Mouse (Mus musculus): ENCODE measurements at regions not wholly inside any gene's neighbourhood (a gene's known extent, or its start where the extent isn't known, plus 50 kb on each side); places are given as distances from the start of the nearest gene placed in this dataset.

DNA sequence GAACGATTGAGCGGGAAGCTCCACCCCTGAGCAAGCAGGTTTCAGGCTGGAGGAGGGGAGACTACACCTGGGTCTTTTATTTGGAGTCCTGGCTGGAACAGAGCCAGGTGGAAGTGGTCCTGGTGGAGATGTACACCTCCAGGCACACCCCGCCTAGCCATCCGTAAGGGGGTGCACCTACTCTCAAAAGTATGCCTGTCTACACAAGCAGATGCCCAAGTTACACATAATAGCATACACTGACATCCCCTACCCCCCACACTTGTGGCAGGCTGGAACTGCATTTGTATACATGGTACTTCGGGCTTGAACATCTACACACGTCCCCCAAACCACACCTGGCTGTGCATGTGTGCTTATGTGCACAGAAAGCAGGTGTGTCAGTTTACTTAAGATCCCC lies 236.8 kb upstream of the 4930535I16Rik start:
- no peak for DNase-seq (ENCODE audit: low spot score)

- no peak for DNase-seq (ENCODE audit: low spot score)
These were observed 232.1 kb upstream of the 4930535I16Rik start for GRCm38 (mm10) chr4:124149771-124150451.

DNA sequence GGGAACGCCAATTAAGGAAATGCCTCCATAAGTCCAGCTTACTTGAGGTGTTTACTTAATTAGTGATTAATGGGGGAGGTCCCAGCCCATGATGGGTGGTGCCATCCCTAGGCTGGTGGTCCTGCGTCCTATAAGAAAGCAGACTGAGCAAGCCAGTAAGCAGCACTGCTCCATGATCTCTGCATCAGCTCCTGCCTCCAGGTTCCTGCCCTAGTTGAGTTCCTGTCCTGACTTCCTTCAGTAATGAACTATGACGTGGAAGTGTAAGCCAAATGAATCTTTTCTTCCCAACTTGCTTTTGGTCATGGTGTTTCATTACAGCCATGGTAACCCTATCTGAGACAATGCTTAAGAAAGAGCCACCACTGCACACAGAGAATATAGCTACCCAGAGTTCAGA lies 231.2 kb upstream of the 4930535I16Rik start:
- no peak for DNase-seq (ENCODE audit: low spot score)

GRCm38 (mm10) chr4:124147276-124147675 lies 229.5 kb upstream of the 4930535I16Rik start:
- no peak for DNase-seq (ENCODE audit: low spot score)

DNA sequence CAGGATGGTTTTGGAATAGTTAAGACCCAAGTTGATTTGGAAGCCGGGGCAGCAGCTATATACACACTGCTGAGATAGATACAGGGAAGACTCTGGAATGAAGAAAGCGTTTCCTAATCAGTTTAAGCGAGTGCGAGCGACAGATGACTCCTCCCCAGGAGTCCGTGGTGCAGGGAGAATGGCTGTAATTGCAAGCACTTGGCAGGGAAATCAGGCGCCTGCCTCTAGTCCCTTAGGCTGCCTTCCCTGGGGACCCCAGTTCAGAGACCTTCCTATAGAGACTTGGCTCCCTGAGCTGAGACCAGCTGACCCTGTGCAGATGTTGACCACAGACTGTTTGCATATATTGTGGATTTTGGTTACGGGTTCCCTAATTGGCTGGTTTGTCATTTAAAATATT lies 228.3 kb upstream of the 4930535I16Rik start:
- DNase-seq (ENCODE audit: low spot score), result no peak

DNA sequence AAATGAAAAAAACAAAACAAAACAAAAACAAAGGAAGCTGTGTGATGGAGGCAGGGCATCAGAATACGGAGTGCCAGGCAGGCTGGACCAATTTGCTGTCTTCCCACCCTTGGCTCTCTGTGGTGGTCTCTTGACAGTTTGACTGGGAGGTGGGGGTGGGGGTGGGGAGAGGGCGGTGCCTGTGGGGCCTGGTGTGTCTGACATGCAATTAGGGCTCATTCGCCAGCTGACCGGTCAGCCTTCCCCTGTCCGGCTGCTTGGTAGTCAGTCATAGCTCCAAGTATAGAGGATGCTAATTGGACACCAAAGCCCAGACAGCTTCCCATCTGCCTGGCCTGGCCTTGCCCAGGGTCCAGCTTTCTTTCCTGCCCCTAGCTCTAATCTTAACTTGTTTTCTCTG lies 225.8 kb upstream of the 4930535I16Rik start:
- no peak for DNase-seq (ENCODE audit: low spot score)

GRCm38 (mm10) chr4:124143226-124143625 lies 225.4 kb upstream of the 4930535I16Rik start:
- DNase-seq (ENCODE audit: low spot score), result no peak

- peak; percentile 53 for DNase-seq (ENCODE audit: low spot score)
These were observed 224.3 kb upstream of the 4930535I16Rik start for GRCm38 (mm10) chr4:124142083-124142482.

DNA sequence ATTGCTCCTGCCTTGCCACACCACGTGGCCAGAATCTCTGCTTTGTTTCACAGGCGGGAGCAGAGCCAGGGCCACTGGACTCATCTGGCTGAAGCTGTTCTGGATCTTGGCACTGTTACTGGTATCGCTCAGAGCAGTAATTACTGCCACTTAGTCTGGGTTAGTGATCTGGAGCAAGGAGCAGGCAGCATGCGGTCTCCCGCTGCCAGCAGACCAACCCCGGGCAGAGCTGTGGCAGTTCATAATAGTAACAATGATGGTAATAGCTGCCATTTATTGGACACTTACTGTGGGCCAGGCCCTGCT lies 217.3 kb upstream of the 4930535I16Rik start:
- no peak for DNase-seq (ENCODE audit: low spot score)

- no peak for DNase-seq (ENCODE audit: low spot score)
These were observed 216.7 kb upstream of the 4930535I16Rik start for GRCm38 (mm10) chr4:124134341-124135164.

DNA sequence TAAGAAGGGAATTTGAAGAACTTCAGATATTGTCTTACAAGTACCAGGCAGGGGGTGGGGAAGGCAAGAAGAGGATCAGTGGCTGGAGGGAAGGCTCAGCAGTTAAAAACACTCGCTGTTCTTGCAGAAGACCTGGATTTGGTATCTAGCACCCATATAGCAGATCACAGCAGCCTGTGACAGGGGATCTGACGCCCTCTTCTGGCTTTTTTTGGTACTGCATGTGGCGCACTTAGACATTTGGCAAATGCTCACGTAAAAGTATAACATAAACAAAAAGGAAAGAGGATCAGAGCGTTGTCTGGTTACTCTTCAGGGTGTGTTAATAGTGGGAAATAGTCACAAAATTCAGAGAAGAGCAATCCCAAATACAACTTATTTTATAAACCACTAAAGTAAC lies 213.1 kb upstream of the 4930535I16Rik start:
- no peak for DNase-seq (ENCODE audit: low spot score)

GRCm38 (mm10) chr4:124126258-124126657 lies 208.4 kb upstream of the 4930535I16Rik start:
- DNase-seq (ENCODE audit: low spot score), result no peak

- no peak for DNase-seq (ENCODE audit: low spot score)
These were observed 202.5 kb upstream of the 4930535I16Rik start for GRCm38 (mm10) chr4:124120334-124120733.

DNA sequence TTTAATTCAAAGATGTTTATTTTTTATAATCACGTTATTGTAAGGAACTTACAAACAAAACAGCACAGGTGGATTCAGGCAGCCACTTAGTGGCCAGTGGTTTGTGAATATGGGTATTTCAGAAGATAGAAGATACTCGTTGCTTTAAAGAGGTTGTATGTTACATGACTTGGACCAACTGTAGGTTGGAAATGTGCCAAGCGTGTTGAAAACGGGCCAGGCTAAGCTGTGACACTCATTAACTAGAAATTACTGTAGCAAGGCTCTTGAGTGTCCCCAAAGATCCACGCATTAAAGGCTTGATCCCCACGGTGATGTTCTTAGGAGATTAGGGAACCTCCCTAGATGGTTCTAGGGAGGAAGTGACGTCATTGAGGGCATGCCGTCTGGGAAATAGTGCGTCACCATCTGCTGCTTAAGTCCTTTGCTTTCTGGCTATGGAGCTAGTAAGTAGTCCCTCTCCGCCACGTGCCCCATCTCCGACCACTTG lies 196.1 kb upstream of the 4930535I16Rik start:
- DNase-seq (ENCODE audit: low spot score), result no peak

DNA sequence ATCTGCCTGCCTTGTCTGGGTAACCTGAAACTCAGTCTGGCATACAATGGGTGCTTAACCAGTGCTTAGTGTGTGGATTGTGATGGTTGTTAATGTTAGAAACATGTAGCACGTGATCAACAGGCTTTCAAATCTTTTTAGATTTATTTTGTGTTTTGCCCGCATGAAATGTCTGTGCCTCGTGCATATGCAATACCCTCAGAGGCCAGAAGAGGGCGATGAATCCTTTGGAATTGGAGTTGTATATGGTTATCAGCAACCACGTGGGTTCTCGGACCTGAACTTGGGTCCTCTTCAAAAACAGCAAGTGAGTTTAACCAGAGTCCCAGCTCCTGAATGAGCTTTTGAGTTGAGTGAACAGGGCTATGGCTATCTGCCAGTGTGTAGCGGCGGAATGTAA lies 192.9 kb upstream of the 4930535I16Rik start:
- DNase-seq (ENCODE audit: low spot score), result peak; percentile 5

DNA sequence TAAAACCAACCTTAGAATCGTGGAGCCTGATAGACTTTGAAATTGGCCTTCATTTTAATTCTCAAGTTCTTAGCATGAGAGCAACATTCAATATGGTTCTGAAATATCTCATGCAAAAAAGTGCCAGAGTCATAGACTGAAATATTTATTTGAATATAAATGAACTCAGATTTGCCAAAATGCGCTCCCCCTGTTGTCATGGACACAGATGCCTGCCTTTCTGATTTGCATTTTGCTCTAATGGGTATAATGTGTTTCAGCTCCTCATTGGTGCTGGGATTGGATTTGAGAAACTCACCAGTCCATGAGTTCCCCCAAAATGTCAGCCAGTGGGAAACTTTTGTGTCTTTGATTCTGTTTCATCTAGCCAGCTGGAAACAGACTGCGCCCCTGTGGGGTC lies 191.5 kb upstream of the 4930535I16Rik start:
- no peak for DNase-seq (ENCODE audit: low spot score)

DNA sequence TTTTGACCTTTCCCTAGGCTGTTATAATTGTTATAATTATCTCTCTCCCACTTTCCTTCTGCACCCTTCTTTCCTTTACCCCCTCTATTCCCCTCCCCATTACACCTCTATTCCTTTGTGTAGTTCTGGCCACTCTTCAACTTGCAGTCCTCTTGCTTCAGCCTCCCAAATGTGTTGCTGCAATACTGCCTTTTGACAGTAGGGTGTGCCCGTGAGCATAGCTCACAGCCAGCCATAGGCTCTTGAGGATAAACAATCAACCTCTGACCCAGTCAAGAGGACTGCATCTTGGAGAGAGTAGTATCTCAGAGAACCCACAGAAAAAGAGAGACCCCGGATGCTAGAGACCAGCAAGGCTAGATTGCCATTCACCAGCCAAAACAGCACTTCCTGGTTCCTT lies 184.9 kb upstream of the 4930535I16Rik start:
- DNase-seq (ENCODE audit: low spot score), result peak; percentile 9

DNA sequence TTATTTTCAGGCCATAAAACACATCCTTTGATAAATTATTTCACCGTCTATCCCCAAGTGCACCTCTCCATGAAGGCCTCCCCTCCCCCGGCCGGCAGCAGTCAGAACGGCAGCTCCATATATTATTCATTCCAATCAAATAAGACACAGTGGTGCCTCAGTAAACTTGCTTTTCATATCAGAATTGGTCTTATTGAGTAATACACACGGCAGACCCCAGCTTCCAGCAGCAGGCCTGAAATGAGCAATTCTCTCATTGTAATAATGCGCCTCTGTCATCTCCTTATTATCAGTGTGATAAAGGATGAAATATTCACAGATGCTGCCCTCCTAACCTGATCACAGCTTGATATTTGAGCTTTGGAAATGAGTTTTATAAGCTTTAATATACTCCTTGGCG lies 169.0 kb upstream of the 4930535I16Rik start:
- DNase-seq (ENCODE audit: low spot score), result no peak

DNA sequence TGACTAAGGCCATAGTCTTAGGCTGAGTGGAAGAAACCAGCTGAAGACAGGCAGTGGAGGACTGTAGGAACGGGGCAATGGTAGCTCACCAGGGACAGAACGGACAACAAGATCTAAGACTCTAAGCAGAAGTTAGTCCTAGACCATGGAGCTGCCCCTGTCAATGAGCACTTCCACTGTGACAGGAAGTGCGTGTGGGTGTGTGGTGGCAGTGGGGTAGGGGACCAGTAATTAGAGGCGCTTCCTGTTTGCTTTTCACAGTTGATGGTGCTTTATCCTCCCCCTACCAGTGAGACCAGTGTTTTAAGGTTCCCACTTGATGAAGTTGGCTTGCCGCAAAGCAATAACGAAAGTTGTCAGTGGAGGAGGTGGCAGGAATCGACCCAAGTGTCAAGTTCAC lies 168.4 kb upstream of the 4930535I16Rik start:
- no peak for DNase-seq (ENCODE audit: low spot score)

- DNase-seq (ENCODE audit: low spot score), result no peak
These were observed 161.8 kb upstream of the 4930535I16Rik start for GRCm38 (mm10) chr4:124079603-124080002.

DNA sequence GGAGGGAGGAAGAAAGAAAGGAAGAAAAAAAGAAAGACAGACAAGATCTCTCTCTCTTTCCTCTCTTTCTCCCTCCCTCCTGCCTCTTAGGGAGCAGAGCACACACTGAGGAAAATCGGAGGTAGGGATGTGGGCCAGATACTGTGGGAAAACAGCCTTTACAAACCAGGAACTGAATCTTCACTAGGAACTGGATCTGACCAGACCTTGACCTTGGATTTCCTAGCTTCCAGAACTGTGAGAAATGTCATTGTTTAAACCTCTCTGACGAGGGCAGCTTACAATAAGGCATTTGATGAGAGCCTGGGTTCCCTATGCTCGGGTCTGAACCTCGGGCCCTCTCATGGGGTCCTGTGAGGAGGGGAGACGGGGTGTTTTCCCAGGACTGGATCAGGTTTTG lies 157.7 kb upstream of the 4930535I16Rik start:
- DNase-seq (ENCODE audit: low spot score), result no peak

DNA sequence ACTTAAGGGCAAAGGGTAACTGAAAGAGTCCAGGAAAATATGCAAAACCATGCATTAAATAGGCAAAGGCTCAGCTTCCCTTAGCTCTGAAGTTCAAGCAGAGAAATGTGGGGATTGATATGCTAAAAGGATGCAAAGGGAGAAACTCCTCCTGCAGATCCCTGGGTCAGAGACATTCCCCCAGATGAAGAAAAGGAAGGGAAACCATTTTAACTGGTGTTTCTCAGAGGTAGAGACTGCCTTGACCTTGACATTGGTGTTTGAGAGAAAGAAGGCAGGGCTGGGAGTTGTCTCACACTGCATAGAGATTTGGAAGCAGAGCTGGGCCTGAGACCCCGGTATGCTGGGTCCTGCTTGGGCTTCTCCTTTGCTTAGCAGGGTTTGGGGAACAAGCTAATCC lies 155.8 kb upstream of the 4930535I16Rik start:
- DNase-seq (ENCODE audit: low spot score), result no peak

GRCm38 (mm10) chr4:124064601-124065000 lies 146.8 kb upstream of the 4930535I16Rik start:
- no peak for DNase-seq (ENCODE audit: low spot score)

Data from c-Kit-positive CD71-positive TER-119-positive erythroid progenitor cells, embryonic 14.5 days (primary cell).